Mouse (Mus musculus) testis, postnatal 14 days (tissue): Measurements from ENCODE around the gene Slc2a2.
"Not testable (repeated sequence)": the region's sequence is repeated elsewhere in the genome, so short reads cannot be mapped to it uniquely, and the experiment has no call there.

Source experiments
- DNase-seq: peaks from one replicate; pipeline ENCODE4 v3.0.0; 2021; ENCODE audit warnings: low spot score

The Slc2a2 gene

GRCm38 (mm10) chr3:28734712-28735111 is 37.0 kb downstream of the Slc2a2 start:
- no peak for DNase-seq

GRCm38 (mm10) chr3:28736981-28737380 is 39.3 kb downstream of the Slc2a2 start:
- no peak for DNase-seq

DNA sequence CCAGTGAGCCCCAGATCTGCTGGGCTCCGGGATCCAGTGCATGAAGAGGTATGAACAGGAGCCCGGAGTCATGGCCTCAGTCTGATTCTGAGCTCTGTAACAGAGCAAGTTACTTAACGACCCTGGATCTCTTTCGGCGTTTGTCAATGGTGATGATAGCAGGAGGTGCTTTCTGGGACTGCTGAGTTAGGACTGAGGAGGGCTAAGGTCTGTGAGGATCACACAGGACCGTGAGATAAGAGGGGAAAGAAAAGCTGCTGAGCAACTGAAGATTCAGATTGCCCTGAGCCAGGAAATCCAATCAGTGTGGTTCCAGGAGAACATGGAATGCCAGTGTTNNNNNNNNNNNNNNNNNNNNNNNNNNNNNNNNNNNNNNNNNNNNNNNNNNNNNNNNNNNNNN is 42.6 kb downstream of the Slc2a2 start:
- DNase-seq: no peak

- no peak for DNase-seq
Observed at GRCm38 (mm10) chr3:28743251-28743650, 45.5 kb downstream of the Slc2a2 start.

DNA sequence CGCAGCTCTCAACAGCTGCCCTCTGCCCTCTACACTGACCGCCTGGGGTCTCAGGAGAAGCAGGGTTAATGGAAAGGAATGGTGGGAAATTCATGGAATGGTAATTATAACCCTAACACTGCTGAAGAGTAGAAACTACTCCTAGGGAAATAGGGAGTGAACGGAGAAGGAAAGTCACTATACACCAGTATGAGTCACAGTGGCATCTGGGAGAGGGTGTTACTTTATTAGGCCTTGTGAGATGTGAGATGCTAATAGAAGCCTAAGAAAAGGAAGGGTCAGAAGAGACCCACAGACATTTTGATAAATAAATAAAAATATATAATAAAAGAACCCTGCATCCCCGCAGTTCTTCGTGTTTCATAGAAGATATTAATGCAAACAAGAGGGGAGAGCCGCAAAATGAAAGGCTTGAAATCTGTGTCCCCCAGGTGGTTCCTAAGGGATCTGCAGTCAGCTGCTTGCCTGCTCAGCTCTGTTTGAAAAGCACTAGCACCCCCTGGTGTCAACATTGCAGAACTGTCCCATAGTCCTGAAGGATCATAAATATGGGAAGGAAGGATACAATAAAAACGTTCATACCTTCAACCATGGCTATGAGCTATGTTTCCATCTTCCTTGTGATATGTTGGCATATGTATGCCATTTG is 48.3 kb downstream of the Slc2a2 start:
- peak; percentile 42 for DNase-seq

GRCm38 (mm10) chr3:28748151-28748550 is 50.4 kb downstream of the Slc2a2 start:
- DNase-seq: no peak

DNA sequence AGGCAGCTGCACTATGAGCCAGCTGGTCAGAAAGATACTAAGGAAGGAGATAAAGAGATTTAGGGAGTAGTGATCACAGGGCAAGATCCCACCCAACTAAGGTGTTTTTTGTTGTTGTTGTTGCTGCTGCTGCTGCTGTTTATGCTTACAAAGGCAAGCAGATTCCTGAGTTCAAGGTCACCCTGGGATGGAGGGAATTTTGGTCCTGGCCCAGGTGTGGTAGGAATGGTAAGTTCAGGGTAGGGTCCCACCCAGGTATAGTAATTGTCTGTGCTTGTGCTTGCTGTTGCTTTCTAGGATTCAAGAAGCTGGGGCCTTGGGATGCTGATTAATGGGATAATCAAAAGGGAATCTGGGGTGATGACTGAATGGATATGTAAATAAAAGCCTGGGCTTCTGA is 51.3 kb downstream of the Slc2a2 start:
- DNase-seq: no peak

DNA sequence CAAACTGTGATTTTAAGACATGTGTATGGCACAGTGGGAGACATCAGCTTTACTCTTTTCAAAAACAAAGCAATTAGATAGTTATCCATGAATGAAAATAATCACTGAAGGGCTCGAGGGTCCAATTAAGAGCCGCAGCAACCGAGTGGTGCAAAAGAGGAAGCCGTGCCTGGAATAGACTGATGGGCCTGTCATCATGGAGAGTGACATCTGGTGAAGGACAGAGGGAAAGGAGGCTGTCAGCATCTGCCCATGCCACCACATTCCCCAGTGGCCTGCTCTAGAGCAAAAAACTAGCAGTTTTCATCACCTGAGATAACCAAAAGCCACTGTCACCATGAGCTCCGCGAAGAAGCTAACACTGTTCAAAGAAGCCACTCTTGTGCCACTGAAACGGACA is 57.8 kb downstream of the Slc2a2 start:
- no peak for DNase-seq

DNA sequence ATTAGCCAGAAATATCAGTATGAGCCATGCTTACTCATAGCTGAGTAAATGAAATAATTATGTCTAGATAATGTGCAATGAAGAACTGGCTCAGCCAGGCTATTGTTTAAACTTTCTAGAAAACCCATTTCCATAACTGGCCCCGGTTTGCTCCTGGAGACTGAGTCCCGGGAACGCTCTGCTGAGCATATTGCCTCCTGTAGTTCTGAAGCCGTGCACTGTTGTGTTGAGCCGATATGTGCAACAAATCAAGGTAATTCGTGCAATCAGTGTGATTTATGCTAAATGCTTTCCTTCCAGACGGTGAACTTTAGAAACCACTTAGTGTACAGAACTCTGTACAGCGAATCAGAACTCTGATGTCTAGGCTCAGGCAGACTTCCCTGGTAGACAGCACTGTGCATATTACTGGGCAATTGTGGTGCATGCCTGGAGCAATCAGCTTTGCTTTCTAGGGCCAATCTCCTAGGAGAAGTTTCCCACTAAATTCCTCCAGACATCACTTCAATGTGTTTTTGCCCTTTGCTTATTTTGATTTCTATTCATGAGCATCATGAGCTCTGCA is 63.6 kb downstream of the Slc2a2 start:
- no peak for DNase-seq

- DNase-seq: no peak
Observed at GRCm38 (mm10) chr3:28766935-28767334, 69.2 kb downstream of the Slc2a2 start.

- DNase-seq: no peak
Observed at GRCm38 (mm10) chr3:28768222-28768621, 70.5 kb downstream of the Slc2a2 start.

- DNase-seq: not testable (repeated sequence)
Observed at GRCm38 (mm10) chr3:28772919-28773318, 75.2 kb downstream of the Slc2a2 start.

GRCm38 (mm10) chr3:28775361-28775760 is 77.7 kb downstream of the Slc2a2 start:
- no peak for DNase-seq

GRCm38 (mm10) chr3:28775958-28776357 is 78.3 kb downstream of the Slc2a2 start:
- DNase-seq: no peak

GRCm38 (mm10) chr3:28776491-28776890 is 78.8 kb downstream of the Slc2a2 start:
- no peak for DNase-seq

GRCm38 (mm10) chr3:28780511-28780910 is 82.8 kb downstream of the Slc2a2 start:
- DNase-seq: no peak
